Mouse (Mus musculus): ENCODE data around the gene Cd101. TPM values are rescaled to one million over a fixed set of nuclear protein-coding genes. Genes with fewer than 3 reads are reported as not detected.

Gene Cd101
- polyA plus RNA-seq (2015; fragmentation: Nextera tagmentation; extraction: Ambion mirVana), result 0.04 and 0.09 TPM in 2 replicates

- Histone ChIP-seq H3K36me3 (ENCODE audit: control insufficient read depth, insufficient read depth) (no peaks in the 10 kb centered on the region), H3K27ac (ENCODE audit: low read length) (no peak within 1 kb of the TSS), H3K4me2 (ENCODE audit: low read depth, low read length) (no peak within 1 kb of the TSS), H3K4me1 (ENCODE audit: control insufficient read depth, low read depth, low read length) (no peaks in the 10 kb centered on the region), H3K27me3 (ENCODE audit: control insufficient read depth, insufficient read depth, low read depth, low read length) (no peaks in the 10 kb centered on the region), H3K9ac (ENCODE audit: low read depth, low read length) (no peak within 1 kb of the TSS), H3K9me3 (replicated peaks; ENCODE audit: control insufficient read depth, low read length) (no peaks in the 10 kb centered on the region), H3K4me3 (ENCODE audit: low read depth, low read length) (no peak within 1 kb of the TSS)
- WGBS (ENCODE audit: insufficient replicate concordance), result 52% methylated on average over 4 of the region's 4 CpGs
- ATAC-seq (ENCODE audit: low read depth), result no peak
Observed at GRCm38 (mm10) chr3:101029339-101029738, at the start of gene Cd101. Gene Cd101 (minus strand): TSS chr3:101029556.

DNA sequence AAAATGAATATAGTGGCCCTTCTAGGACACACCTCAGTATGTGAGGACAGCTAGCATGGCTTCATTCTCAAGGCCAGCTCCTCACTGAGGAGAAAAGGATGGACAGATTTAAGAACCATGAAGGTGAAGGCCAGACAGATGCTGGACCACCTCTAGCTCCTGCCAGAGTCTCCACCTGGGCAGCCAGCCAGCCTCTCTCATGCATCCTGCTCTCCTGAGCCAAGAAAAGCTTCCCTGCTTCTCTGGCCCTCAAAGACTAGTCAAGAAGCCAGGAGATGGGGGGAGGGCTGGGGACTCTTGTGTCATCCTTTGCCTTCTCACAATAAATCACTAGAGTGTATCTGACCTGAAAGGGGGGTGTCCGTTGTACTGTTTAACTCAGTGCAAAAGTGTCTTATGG, 49.0 kb upstream of the Cd101 start:
- no peak overlapping the region for H3K4me3 ChIP-seq (ENCODE audit: low read depth, low read length)
- H3K9ac ChIP-seq (ENCODE audit: low read depth, low read length), result no peak overlapping the region
- H3K9me3 ChIP-seq (replicated peaks; ENCODE audit: control insufficient read depth, low read length), result no peaks in the 10 kb centered on the region
- H3K27ac ChIP-seq (ENCODE audit: low read length), result no peak overlapping the region
- no peak for ATAC-seq (ENCODE audit: low read depth)
- no peaks in the 10 kb centered on the region for H3K27me3 ChIP-seq (ENCODE audit: control insufficient read depth, insufficient read depth, low read depth, low read length)
- no peaks in the 10 kb centered on the region for H3K4me1 ChIP-seq (ENCODE audit: control insufficient read depth, low read depth, low read length)
- H3K36me3 ChIP-seq (ENCODE audit: control insufficient read depth, insufficient read depth), result no peaks in the 10 kb centered on the region
- no peak overlapping the region for H3K4me2 ChIP-seq (ENCODE audit: low read depth, low read length)
- 64% methylated on average over 1 of the region's 1 CpGs for WGBS (ENCODE audit: insufficient replicate concordance)

DNA sequence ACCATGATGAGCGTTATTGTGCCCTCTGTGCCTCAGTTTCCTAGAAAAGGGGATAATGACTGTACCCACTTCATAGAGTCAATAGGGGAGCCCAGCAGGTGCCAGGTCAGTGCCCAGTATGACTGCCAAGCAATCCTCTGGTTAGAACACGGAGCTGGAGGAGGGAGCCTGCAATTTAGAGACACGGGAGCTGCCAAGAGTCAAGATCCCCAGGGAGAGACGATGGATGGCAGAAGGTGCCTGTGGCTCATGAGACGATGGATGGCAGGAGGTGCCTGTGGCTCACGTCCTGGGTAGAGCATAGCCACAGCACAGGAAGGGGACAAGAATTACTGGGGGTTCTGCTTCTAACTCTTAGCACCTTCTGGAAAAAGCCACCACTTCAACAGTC, 48.3 kb upstream of the Cd101 start:
- Histone ChIP-seq H3K4me2 (ENCODE audit: low read depth, low read length) (no peak overlapping the region), H3K9ac (ENCODE audit: low read depth, low read length) (no peak overlapping the region), H3K9me3 (replicated peaks; ENCODE audit: control insufficient read depth, low read length) (no peaks in the 10 kb centered on the region), H3K4me1 (ENCODE audit: control insufficient read depth, low read depth, low read length) (no peaks in the 10 kb centered on the region), H3K4me3 (ENCODE audit: low read depth, low read length) (no peak overlapping the region), H3K27ac (ENCODE audit: low read length) (no peak overlapping the region), H3K36me3 (ENCODE audit: control insufficient read depth, insufficient read depth) (no peaks in the 10 kb centered on the region), H3K27me3 (ENCODE audit: control insufficient read depth, insufficient read depth, low read depth, low read length) (no peaks in the 10 kb centered on the region)
- ATAC-seq (ENCODE audit: low read depth), result no peak
- 59% methylated on average over 6 of the region's 6 CpGs for WGBS (ENCODE audit: insufficient replicate concordance)

DNA sequence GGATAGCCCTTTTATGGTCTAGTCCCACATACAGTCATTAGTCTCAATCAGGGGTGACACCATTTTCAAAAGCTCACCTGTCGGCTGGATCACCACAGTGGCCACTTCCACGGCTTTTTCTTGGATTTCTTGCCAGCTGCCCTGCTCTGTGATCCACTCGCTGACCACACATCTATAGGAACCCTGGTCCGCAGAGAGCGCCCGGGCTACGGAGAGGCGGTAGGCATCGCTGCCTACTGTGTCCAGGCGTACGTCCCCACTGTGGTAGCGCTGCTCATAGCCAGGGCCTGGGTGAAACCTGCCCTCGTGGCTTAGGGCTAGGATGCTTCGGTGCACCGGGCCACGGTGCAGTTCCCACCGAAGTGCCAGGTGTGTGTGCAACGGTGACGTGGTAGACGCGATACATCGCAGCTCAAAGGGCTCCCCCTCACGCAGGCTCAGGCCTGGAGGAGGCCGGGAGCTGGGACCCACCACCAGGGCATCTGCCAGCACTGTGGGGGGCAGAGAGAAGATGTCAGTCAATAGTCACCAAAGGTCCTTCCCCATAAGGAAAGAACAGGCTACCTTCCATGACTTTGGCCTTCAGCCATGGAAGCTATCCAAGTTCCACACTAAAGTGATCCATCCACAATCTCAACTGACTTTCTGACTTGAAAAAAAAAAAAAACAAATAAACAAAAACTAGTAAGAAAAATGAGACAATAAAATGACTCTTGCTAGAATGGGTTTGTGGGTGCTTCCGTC, 47.8 kb upstream of the Cd101 start:
- Histone ChIP-seq H3K27ac (ENCODE audit: low read length) (no peak overlapping the region), H3K36me3 (ENCODE audit: control insufficient read depth, insufficient read depth) (no peaks in the 10 kb centered on the region), H3K9ac (ENCODE audit: low read depth, low read length) (no peak overlapping the region), H3K4me3 (ENCODE audit: low read depth, low read length) (no peak overlapping the region), H3K27me3 (ENCODE audit: control insufficient read depth, insufficient read depth, low read depth, low read length) (no peaks in the 10 kb centered on the region), H3K4me2 (ENCODE audit: low read depth, low read length) (no peak overlapping the region), H3K4me1 (ENCODE audit: control insufficient read depth, low read depth, low read length) (no peaks in the 10 kb centered on the region), H3K9me3 (replicated peaks; ENCODE audit: control insufficient read depth, low read length) (no peaks in the 10 kb centered on the region)
- 80% methylated on average over 25 of the region's 25 CpGs for WGBS (ENCODE audit: insufficient replicate concordance)
- no peak for ATAC-seq (ENCODE audit: low read depth)

GRCm38 (mm10) chr3:101075866-101076265, 46.5 kb upstream of the Cd101 start:
- Histone ChIP-seq H3K27ac (ENCODE audit: low read length) (no peak overlapping the region), H3K4me1 (ENCODE audit: control insufficient read depth, low read depth, low read length) (no peaks in the 10 kb centered on the region), H3K27me3 (ENCODE audit: control insufficient read depth, insufficient read depth, low read depth, low read length) (no peaks in the 10 kb centered on the region), H3K9me3 (replicated peaks; ENCODE audit: control insufficient read depth, low read length) (no peaks in the 10 kb centered on the region), H3K36me3 (ENCODE audit: control insufficient read depth, insufficient read depth) (no peaks in the 10 kb centered on the region), H3K4me3 (ENCODE audit: low read depth, low read length) (no peak overlapping the region), H3K4me2 (ENCODE audit: low read depth, low read length) (no peak overlapping the region), H3K9ac (ENCODE audit: low read depth, low read length) (no peak overlapping the region)
- WGBS (ENCODE audit: insufficient replicate concordance), result 41% methylated on average over 3 of the region's 3 CpGs
- no peak for ATAC-seq (ENCODE audit: low read depth)

DNA sequence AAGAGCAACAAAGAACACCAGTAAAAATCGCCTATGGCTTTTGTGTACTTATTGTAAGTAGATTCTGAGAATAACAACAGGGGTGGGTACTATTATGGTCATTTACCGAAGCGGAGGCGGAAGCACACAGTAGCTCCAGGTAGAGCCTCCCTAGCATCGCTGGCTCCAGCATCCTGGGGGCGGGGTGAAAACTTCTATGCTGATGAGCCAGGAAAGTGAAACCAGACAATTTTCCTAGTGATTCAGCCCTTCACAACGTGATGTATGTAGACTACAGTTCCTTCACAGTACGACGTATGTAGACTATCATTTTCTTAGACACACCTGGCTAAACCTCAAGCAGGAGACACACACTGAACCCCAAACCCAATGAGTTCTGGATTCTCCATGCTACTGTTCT, 44.0 kb upstream of the Cd101 start:
- no peaks in the 10 kb centered on the region for H3K9me3 ChIP-seq (replicated peaks; ENCODE audit: control insufficient read depth, low read length)
- no peak for ATAC-seq (ENCODE audit: low read depth)
- H3K9ac ChIP-seq (ENCODE audit: low read depth, low read length), result no peak overlapping the region
- H3K4me3 ChIP-seq (ENCODE audit: low read depth, low read length), result no peak overlapping the region
- no peaks in the 10 kb centered on the region for H3K4me1 ChIP-seq (ENCODE audit: control insufficient read depth, low read depth, low read length)
- no peaks in the 10 kb centered on the region for H3K36me3 ChIP-seq (ENCODE audit: control insufficient read depth, insufficient read depth)
- H3K4me2 ChIP-seq (ENCODE audit: low read depth, low read length), result no peak overlapping the region
- no peak overlapping the region for H3K27ac ChIP-seq (ENCODE audit: low read length)
- H3K27me3 ChIP-seq (ENCODE audit: control insufficient read depth, insufficient read depth, low read depth, low read length), result no peaks in the 10 kb centered on the region
- 61% methylated on average over 9 of the region's 9 CpGs for WGBS (ENCODE audit: insufficient replicate concordance)

DNA sequence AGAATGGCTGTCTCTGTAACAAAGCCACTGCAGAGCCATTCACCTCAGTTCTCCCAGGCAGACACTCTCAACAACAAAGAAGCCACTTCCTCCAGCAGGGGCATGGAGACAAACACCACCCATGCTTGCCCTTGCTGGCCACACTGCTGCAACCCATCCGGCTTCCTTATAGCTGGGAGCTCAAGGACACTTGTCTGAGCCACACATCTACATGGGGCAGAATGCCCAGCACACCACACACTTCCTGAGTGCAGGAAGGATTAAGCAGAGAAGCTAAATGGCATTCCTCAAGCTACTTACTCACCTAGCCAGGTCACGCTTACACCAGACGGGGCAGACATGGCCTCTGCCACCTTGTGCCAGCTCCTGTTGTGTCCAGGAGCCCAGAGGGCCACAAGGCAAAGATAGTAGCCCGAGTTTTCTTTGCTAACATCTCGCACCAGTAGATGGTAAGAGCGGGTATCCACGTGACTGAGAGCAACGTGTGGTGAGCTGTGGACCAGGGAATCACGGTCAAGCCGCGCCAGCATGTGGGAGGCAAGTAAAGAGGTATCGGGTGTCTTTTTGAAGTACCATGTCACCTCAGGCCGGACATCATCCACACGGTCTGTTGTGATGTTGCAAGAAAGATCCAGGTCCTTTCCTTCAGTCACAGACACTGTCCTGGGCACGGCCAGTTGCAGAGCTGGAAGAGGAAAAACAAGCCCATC, 43.3 kb upstream of the Cd101 start:
- Histone ChIP-seq H3K27me3 (ENCODE audit: control insufficient read depth, insufficient read depth, low read depth, low read length) (no peaks in the 10 kb centered on the region), H3K27ac (ENCODE audit: low read length) (no peak overlapping the region), H3K9ac (ENCODE audit: low read depth, low read length) (no peak overlapping the region), H3K9me3 (replicated peaks; ENCODE audit: control insufficient read depth, low read length) (no peaks in the 10 kb centered on the region), H3K4me1 (ENCODE audit: control insufficient read depth, low read depth, low read length) (no peaks in the 10 kb centered on the region), H3K36me3 (ENCODE audit: control insufficient read depth, insufficient read depth) (no peaks in the 10 kb centered on the region), H3K4me3 (ENCODE audit: low read depth, low read length) (no peak overlapping the region), H3K4me2 (ENCODE audit: low read depth, low read length) (no peak overlapping the region)
- no peak for ATAC-seq (ENCODE audit: low read depth)
- WGBS (ENCODE audit: insufficient replicate concordance), result 71% methylated on average over 15 of the region's 15 CpGs

DNA sequence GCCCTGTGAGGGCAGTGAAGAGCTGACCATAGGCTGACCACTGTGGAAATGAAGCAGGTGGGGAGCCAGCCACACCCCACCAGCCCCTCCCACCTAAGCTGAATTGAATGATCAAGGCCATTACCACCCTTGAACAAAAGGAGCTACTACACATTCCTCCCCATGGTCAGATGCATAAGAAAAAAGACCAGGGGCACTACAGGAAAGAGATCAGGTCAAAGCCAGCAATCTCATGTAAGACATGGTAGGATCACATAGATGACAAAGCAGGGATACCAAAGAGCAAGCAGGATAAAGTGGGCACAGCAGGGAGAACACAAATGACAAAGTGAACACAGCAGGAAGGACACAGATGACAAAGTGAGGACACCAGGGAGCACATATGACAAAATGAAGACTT, 42.2 kb upstream of the Cd101 start:
- Histone ChIP-seq H3K9ac (ENCODE audit: low read depth, low read length) (no peak overlapping the region), H3K4me2 (ENCODE audit: low read depth, low read length) (no peak overlapping the region), H3K27ac (ENCODE audit: low read length) (no peak overlapping the region), H3K27me3 (ENCODE audit: control insufficient read depth, insufficient read depth, low read depth, low read length) (no peaks in the 10 kb centered on the region), H3K4me3 (ENCODE audit: low read depth, low read length) (no peak overlapping the region), H3K9me3 (replicated peaks; ENCODE audit: control insufficient read depth, low read length) (no peaks in the 10 kb centered on the region), H3K4me1 (ENCODE audit: control insufficient read depth, low read depth, low read length) (no peaks in the 10 kb centered on the region), H3K36me3 (ENCODE audit: control insufficient read depth, insufficient read depth) (no peaks in the 10 kb centered on the region)
- no peak for ATAC-seq (ENCODE audit: low read depth)

GRCm38 (mm10) chr3:101070796-101071235, 41.5 kb upstream of the Cd101 start:
- no peaks in the 10 kb centered on the region for H3K36me3 ChIP-seq (ENCODE audit: control insufficient read depth, insufficient read depth)
- WGBS (ENCODE audit: insufficient replicate concordance), result 72% methylated on average over 6 of the region's 6 CpGs
- no peaks in the 10 kb centered on the region for H3K27me3 ChIP-seq (ENCODE audit: control insufficient read depth, insufficient read depth, low read depth, low read length)
- H3K4me1 ChIP-seq (ENCODE audit: control insufficient read depth, low read depth, low read length), result no peaks in the 10 kb centered on the region
- H3K9me3 ChIP-seq (replicated peaks; ENCODE audit: control insufficient read depth, low read length), result no peaks in the 10 kb centered on the region
- no peak overlapping the region for H3K27ac ChIP-seq (ENCODE audit: low read length)
- ATAC-seq (ENCODE audit: low read depth), result no peak
- H3K4me2 ChIP-seq (ENCODE audit: low read depth, low read length), result no peak overlapping the region
- H3K9ac ChIP-seq (ENCODE audit: low read depth, low read length), result no peak overlapping the region
- H3K4me3 ChIP-seq (ENCODE audit: low read depth, low read length), result no peak overlapping the region

Data from liver, embryonic 16.5 days (tissue).